Mouse (Mus musculus) lung, postnatal 4 days (tissue): ENCODE data around the gene Ldah.
"Not testable (repeated sequence)": the region's sequence is repeated elsewhere in the genome, so short reads cannot be mapped to it uniquely, and the experiment has no call there.

Source experiments
- DNase-seq, 2 experiments: peaks; one replicate each; pipeline ENCODE4 v3.0.0; 2021

The Ldah gene

GRCm38 (mm10) chr12:8207978-8208403 lies at the start of gene Ldah:
Ldah (plus strand) TSS chr12:8208107.
- DNase-seq = peak; percentile 90 to 92

- DNase-seq = no peak
These were observed 40.2 kb upstream of the Ldah start for GRCm38 (mm10) chr12:8167743-8168142.

- no peak for DNase-seq
These were observed 27.0 kb upstream of the Ldah start for GRCm38 (mm10) chr12:8180921-8181320.

- DNase-seq = no peak
These were observed 26.2 kb upstream of the Ldah start for GRCm38 (mm10) chr12:8181744-8182143.

- DNase-seq = no peak
These were observed 23.4 kb upstream of the Ldah start for GRCm38 (mm10) chr12:8184518-8184917.

GRCm38 (mm10) chr12:8188161-8188560 lies 19.7 kb upstream of the Ldah start:
- no peak for DNase-seq

- DNase-seq = not testable (repeated sequence)
These were observed 18.9 kb upstream of the Ldah start for GRCm38 (mm10) chr12:8188796-8189535.

GRCm38 (mm10) chr12:8189722-8190121 lies 18.2 kb upstream of the Ldah start:
- no peak for DNase-seq

GRCm38 (mm10) chr12:8205721-8206120 lies 2.2 kb upstream of the Ldah start:
- DNase-seq = no peak

GRCm38 (mm10) chr12:8207578-8207977 lies 329 bp upstream of the Ldah start:
- DNase-seq = no peak

- no peak for DNase-seq
These were observed 8.7 kb downstream of the Ldah start for GRCm38 (mm10) chr12:8216392-8217280.

- DNase-seq = no peak
These were observed 15.1 kb downstream of the Ldah start for GRCm38 (mm10) chr12:8223036-8223435.

GRCm38 (mm10) chr12:8231101-8231500 lies 23.2 kb downstream of the Ldah start:
- DNase-seq = no peak

- DNase-seq = no peak
These were observed 24.8 kb downstream of the Ldah start for GRCm38 (mm10) chr12:8232679-8233078.

- DNase-seq = no peak
These were observed 34.3 kb downstream of the Ldah start for GRCm38 (mm10) chr12:8242181-8242580.

- no peak for DNase-seq
These were observed 36.8 kb downstream of the Ldah start for GRCm38 (mm10) chr12:8244746-8245145.

- no peak for DNase-seq
These were observed 52.4 kb downstream of the Ldah start for GRCm38 (mm10) chr12:8260297-8260696.

- DNase-seq = no peak
These were observed 58.4 kb downstream of the Ldah start for GRCm38 (mm10) chr12:8266311-8266710.

- no peak for DNase-seq
These were observed 61.7 kb downstream of the Ldah start for GRCm38 (mm10) chr12:8269627-8270026.

GRCm38 (mm10) chr12:8271405-8271804 lies 63.5 kb downstream of the Ldah start:
- no peak for DNase-seq

- no peak for DNase-seq
These were observed 65.7 kb downstream of the Ldah start for GRCm38 (mm10) chr12:8273471-8274171.

GRCm38 (mm10) chr12:8275424-8275823 lies 67.5 kb downstream of the Ldah start:
- DNase-seq = no peak
